Mouse (Mus musculus) cerebellum, adult 8-10 months (tissue): ENCODE results near the gene Zfp354c.

Experiments used
- DNase-seq: peaks from one replicate; pipeline ENCODE4 v3.0.0; 2022

Gene Zfp354c

DNA sequence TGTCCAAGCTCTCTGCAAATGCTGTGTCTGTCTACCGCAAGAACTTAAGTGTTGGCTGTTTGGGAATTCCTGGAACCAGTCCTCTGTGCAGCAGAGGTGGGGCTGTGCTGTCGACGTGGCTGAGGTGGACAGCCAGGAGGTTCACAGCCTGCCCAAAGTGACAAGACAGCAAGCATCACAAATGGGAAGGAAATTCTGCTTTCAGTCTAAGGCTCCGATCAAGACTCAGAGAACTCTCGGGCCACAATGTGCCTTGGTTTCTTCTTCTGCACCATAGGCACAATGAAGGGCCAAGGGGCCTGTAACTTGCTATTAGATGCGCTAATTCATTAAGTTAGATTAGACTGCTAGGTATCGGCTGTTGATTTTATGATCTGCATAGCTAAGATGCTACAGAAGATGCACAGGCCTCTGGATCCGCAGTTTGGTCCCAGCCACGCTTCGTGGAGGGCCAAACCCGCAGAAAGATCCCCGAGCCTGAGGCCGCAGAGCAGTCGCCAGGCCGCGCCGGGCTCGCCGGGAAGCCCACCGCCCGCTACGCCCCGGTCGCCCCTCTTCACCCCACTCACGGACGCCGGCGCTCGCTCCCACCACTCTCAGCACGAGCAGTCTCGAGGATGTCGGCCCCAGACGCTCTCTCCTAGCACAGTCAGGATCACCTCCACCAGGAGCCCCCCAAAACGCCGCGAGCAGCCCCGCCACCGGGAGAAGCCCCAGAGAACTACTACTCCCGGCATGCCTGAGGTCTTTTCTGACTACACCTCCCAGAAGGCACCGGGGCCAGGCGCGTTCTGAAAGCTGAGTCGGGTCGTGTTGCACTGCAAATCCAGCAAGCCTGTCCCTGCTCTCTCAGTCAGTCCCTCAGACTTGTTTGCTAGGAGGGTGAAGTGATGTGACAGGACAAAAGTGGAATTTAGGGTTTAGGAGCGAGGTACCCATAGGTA is at the start of gene Zfp354c:
Gene Zfp354c (minus strand): TSS at position 715 of the 944 bp plus-strand sequence.
- DNase-seq = peak; percentile 84

DNA sequence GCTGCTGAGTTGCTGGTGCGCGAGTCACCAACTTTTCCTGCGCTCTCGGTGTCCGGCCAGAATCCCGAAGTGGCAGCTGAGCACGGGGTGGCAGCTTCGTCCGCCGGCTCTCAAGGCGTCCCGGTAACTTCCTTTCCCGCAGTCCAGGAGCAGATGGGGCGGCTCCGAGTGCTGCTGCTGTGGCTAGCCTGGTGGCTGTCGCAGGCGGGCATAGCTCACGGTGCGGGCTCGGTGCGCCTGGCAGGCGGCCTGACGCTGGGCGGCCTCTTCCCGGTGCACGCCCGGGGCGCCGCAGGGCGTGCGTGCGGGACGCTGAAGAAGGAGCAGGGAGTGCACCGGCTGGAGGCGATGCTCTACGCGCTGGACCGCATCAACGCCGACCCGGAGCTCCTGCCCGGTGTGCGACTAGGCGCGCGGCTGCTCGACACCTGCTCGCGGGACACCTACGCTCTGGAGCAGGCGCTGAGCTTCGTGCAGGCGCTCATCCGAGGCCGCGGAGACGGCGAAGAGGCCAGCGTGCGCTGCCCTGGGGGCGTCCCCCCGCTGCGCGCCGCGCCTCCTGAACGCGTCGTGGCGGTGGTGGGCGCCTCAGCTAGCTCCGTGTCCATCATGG is 23.6 kb upstream of the Zfp354c start:
- no peak for DNase-seq

DNA sequence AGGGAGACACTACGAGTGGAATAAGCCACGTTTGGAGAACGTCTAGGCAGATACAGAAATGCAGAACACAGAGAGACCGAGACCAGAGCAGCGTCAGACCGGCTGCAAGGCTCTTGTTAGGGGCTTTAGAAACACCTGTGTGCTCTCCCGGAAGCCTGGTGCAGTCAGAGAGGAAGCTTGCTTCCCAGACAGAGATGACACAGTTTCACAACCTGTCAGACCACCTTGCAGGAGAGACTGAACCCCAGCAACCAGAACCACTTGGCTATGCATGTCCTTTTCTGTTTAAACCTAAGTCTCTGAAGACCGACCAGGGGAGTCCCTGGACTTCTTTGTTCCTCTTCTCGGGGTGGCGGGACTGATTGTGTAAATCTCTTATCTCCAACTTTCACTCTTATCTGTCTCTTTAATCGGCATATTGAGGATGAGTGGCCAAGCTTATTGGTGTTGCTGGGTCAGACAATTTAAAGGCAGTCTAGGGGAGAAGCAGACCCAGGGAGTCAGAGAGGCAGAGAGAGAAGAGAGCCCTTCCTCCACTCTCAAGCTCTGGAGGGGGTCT is 22.7 kb upstream of the Zfp354c start, which contains the start of gene Grm6:
Gene Grm6 (plus strand): TSS at position 509 of the 559 bp plus-strand sequence.
- DNase-seq = no peak

DNA sequence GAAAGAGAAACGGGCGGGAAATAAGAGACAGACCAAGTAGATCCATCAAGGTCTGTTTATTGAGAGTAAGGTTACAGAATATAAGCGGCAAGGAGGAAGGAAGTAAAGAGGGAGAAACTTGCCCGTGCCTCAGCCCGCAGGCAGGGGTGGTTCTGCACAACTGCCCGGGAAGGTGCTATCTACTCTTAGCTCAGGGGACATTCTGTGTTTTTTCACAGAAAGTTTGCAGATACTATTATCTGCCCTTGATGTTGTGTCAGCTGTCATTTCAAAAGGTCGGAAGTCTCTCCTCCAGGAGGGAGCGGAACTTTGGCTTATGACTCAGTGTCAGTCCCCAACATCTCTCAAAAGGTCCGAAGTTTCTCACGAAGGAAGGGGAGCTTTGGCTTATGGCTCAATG is 21.8 kb upstream of the Zfp354c start:
- no peak for DNase-seq

DNA sequence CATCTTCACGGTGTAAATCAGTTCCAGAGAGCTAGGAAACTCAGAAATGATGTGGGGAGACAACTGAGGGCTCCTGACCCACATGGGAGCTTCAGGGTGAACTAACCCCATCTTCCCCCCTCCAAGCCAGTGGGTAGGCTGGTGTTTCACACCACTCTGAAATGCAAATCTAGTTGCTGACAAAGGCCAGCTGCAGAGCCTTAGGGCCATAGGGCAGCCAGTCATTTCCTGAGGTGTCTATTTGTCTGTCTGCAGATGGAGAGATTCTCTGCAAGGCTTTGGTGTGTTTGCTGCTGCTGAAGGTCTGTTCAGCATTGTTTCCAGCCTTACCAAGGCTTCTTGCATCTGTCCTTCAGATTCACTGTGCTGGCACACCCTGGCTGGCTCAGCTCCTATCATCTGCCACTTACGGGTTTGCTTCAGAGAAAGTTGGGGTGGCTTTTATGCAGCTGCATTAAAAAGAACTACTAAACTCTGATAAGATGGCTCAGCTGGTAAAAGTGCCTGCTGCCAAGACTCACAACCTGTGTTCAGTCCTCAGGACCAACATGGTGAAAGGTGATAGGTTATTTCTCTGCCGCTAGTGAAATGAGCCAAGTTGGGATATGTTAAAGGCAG is 21.1 kb upstream of the Zfp354c start:
- DNase-seq = no peak

DNA sequence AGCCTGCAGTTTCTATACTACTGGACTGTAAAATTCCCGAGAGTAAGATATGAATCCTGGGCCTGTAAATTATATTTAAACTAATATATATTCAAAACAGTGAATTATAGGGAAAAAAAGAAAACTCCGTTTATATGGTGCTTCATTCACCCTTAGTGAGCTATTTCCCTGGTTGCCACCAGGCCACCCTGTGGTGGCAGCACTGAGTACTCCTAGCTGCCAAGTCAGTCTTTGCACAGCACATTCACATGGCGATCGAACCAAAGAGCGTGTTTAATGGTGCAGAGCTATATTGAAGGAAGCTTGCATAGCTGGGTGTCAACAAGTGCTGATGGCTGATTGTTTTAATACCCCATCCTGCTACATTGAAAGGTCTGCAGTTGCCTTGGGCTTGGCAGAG is 19.5 kb upstream of the Zfp354c start:
- DNase-seq = no peak

DNA sequence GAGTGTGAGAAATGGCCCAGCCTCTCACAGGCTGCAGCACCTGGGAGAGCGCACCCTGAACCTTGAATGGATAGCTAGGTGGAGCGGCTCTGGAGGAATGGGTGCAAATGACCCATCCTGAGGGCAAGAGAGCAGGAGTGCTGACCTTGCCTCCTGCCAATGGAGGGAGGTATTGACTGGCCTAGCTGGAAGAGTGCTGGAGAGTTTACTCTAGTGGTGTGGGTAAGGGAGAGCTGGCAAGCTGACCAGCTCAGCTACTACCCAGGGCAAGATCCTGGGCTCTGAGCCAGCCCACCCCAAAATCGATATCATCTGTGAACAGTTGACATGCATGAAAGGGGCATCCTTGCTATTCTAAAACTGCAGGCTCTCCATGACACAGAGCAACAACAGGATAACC is 18.4 kb upstream of the Zfp354c start:
- no peak for DNase-seq

DNA sequence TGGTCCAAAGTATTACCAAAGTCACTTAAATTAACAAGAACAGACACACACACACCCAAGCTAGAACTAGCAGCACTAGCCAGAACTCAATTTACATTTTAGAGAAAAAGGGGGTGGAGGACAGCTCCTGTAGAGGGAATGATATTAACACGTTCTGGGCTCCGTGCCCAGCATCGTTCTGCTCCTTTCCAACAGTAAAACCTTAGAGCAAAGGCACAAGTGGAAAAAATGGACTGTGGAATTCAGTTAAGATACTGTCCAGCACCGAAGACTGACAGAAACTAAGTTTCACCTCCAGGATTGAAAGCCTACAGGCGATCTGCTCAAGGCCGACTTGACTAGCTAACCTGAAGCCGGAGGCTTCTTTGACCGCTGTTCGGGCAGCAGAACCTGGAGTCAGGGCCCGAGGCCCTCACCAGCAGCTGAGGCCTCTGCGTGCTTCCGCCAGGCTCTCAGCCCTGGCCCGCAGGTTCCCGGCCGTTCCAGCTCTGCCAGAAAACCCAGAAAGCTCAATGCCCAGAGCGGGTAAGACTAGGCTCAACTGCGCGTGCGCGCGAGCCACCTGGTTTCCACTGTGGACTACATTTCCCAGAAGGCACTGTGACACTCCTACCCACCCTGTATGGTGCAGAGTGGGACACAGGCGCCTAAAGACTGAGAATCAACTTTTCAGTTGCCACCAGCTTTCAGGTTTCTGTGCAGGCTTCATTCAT is 13.7 kb upstream of the Zfp354c start, which contains the start of gene Zfp879:
Gene Zfp879 (minus strand): TSS at position 530 of the 713 bp plus-strand sequence.
- DNase-seq = peak; percentile 97

DNA sequence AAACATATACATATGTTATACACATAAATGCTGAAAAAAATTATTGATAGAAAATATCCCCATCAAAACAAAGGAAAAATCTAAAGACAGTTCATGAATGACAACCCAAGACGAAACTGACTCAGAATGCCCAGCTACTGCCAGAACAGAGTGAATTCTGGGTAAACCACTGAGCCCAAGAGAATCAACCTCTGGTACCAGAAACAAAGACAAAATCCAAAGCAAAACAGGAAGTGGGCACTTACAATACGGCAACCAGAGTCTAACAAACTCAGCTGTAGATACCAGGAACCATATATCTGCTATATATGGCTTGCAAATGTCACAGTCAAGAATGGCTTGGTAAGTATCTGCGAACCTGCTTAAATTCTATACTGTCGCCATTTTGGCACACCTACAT is 8.2 kb upstream of the Zfp354c start:
- no peak for DNase-seq

DNA sequence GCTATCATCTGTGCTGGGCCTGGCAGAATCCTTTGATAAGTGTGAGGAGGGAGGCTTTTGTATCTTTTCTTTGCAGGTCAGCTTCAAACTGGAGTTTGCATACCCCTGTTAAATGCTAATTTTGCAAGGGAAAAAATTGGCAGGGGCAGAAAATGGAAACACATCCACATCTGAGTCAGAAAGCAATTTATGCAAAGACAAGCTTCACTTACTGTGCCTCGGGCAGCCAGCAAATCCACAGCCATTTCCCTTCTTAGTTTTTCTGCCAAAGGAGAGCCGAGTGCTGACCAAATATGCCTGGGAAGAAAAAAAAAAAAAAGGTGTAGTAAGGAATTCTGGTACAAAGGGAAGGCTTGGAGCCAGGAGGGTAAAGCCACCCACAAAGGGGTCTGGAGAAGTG is 1.3 kb downstream of the Zfp354c start:
- no peak for DNase-seq

DNA sequence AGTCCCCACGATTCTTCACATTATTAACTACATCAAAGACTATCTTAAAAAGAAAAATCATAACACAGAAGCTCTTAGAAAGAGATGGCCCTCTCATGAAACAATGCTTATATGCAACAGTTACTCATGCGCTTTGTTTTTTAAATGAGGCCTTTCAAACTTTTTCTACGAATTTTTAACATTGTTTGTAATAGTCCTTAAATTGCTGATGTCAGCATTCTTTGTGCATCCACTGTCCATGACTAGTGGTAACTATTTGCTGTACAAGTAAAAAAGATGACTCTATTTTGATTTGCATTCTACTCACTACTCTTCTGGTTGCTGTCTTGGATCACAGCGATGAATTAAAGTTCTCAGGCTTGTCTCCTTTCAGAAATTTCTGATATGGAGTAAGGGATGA is 13.3 kb downstream of the Zfp354c start:
- no peak for DNase-seq

DNA sequence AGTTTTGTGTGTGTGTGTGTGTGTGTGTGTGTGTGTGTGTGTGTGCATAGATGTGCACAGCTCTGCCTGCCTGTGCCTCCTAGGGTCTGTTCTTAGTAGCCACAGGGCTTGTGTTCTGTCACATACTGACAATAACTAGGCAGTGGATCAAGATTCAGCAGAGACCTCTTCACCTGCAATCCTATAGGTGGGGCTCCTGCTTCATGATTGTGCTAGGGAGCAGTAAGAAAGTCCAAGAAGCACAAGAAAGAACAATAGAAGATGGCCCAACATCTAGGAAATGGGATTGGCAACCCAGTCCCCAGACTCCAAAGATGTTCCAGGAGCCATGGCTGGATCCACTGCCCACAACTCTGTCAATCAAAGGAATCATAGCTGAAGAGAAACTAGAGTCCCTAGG is 28.7 kb downstream of the Zfp354c start:
- no peak for DNase-seq

DNA sequence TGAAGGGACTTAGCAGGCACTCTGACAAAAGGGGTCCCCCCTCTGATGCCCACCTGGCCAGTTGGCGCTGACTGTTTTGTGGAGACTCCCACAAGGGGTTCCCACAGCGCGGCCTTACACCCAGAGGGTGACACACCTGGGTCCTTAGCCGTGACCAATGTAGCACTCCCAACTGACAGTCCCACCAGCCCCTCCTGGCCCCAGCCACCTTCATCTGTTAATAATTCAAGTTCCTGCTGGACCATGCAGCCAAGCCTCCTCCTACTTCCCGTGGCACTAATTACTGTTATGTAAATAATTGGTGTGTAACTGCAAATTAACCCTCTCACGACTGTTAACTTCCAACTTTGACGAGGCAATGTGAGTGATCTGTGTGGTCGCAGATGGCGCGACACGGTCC is 29.9 kb downstream of the Zfp354c start:
- no peak for DNase-seq

DNA sequence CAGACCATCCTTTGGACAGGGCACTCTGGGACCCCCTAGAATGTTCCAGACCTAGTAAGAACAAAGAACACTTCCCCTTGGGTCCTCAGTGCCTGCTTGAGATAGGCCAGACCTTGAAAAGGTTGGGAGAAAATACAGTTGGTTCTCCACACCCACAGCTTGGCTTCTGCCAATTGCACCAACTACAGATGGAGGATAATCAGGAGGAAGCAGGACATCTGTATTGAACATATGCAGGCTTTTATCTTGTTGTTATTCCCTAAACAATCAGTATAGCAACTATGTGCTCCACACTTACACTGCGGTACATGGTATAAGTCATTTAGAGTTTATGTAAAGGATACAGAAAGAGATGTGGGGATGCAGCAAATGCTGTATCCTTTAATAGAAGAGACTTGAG is 56.5 kb downstream of the Zfp354c start:
- no peak for DNase-seq

DNA sequence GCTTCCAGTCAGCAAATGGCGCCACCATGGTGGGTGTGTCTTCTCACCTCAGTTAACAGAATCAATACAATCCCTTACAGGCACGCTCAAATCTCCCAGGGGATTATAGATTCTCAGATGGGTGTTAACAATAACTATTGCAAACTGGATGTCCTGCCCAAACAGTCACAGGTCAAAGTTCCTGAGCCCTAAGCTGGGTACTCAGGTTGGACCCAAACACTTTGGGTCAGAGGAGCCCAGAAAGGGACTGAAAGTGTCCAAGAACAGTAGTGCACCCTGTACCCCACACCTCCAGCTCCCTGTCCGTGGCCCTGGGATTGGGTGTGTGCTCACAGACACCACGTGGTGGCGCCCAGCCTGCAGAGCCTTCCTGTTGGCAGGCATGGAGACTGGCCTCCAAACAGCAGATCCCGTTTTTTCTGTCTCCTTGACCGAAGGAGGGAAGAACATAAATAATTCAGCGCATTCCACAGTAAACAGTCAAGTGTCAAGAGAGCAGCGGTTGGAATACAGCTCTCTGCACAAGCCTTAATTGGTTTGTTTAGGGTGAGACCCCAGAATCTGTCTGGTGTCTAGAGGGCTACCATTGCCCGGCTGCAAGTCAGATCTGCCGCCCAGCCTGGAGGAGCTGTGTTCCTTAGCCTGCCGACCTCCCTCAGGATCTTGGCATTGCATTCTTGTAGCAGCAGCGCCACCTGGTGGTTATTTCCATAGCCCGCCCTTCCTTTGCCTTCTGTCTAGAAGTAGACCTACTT is 58.4 kb downstream of the Zfp354c start:
- DNase-seq = peak; percentile 90

DNA sequence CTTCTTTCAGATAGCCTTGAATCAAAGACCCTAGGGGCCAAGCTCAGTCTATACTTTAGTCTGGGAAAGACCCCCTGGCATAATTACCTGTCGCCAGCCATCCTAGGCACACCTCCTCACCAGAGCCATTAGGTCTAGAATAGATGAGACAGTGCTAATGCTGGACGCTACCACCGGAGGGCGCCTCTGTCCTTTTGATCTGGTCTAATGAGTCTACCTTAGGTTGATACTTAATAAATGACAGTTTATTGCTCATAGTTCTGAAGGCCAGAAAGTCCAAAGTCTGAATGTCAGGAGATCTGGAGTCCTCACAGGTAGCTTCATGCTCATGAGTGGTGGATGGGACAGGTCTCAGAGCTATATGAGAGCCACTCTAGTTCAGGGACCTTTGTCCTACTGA is 60.5 kb downstream of the Zfp354c start:
- DNase-seq = peak; percentile 26

DNA sequence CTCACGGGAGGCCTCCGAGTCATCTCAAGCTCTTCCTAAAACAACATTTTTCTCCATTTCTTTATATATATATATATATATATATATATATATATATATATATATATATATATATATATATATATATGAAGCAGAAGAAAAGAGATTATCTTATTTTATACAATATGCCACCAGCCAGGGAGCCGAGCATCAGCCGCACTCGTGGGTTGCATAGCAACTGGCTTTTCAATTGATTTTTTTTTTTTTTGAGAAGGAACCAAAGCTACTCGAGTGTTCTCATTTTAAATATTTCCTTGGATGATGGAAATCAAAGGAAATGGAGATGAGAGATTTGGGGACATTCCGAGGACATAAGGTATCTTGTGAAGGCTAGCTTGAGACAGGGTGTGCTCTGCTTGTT is 61.1 kb downstream of the Zfp354c start:
- no peak for DNase-seq
